Mouse (Mus musculus): Measurements from ENCODE around the gene Lrrc72.
A peak's percentile ranks its signal among the peaks of the same experiment; 100 is the strongest.

Gene Lrrc72

DNA sequence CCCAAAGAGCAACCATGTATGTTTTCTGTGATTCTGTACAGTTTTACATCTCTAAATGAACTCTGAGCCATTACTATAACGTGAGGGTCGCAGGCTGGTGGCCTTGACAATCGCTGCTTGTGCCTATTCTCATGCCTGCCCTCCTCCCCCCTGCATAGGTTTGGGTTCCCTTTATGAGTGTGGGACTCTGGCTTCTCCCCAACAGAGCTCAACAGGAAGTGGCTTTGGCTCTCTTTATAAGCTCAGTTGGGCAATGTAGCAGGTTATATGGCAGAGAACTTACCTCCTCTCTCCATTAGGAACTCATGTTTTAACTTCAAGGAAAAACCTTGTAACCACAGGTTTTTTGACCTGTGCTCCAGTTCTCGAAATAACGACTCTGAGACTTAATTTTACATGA lies 62.9 kb downstream of the Lrrc72 start:
- peak; percentile 10 for DNase-seq (ENCODE audit: low read depth, low spot score)

DNA sequence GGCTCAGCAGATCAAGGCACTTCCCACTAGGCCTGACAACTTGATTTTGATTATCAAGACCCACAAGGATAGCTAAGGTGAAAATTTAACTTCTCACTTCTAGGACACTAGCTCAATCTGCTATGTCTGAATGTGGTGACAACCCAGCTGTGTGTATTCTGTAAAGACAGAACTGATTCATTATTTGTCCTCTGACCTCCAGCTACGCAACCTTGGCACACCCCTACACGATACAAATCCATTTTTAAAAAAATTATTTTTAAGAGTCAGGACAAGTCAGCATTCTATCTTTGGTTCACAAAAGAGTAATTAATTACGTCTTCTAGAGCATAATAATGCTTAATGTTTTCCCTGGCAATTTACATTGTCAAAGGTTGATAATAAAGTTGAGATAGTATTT lies 63.6 kb downstream of the Lrrc72 start:
- no peak for DNase-seq (ENCODE audit: low read depth, low spot score)

GRCm38 (mm10) chr12:36187081-36187480 lies 66.1 kb downstream of the Lrrc72 start:
- no peak for DNase-seq (ENCODE audit: low read depth, low spot score)

- no peak for DNase-seq (ENCODE audit: low read depth, low spot score)
Observed at GRCm38 (mm10) chr12:36182570-36182969, 70.6 kb downstream of the Lrrc72 start.

GRCm38 (mm10) chr12:36177227-36177626 lies 76.0 kb downstream of the Lrrc72 start:
- DNase-seq (ENCODE audit: low read depth, low spot score), result no peak

GRCm38 (mm10) chr12:36165299-36165698 lies 87.9 kb downstream of the Lrrc72 start:
- DNase-seq (ENCODE audit: low read depth, low spot score), result no peak

GRCm38 (mm10) chr12:36164126-36164791 lies 88.9 kb downstream of the Lrrc72 start:
- DNase-seq (ENCODE audit: low read depth, low spot score), result no peak
